Comparison of ENCODE assay signal across 13 mouse cellular contexts in genomic region chr3:85485536-85486190, GRCm38 (mm10).
A peak's percentile ranks its signal among the peaks of the same experiment; 100 is the strongest.
DNase-seq lines count a peak whose midpoint lies in the region; ATAC-seq lines count a peak whose summit lies in the region.
"Had no signal": no experiment of that assay in that cellular context is flagged by ENCODE, and none has a peak within 500 bp of the region (broad histone marks: within the 10 kb centered on the region; RNA-seq: fewer than 3 reads in every experiment).

No protein-coding gene starts in this region.

- WGBS in hindbrain, embryonic 10.5 days: 73% methylated on average over 3 of the region's 3 CpGs
- 74% methylated on average over 3 of the region's 3 CpGs for WGBS in hindbrain, embryonic 13.5 days
- WGBS in neural tube, embryonic 15.5 days: 69% methylated on average over 3 of the region's 3 CpGs
- WGBS in intestine, embryonic 16.5 days: 58% methylated on average over 3 of the region's 3 CpGs

- no peak overlapping the region for H3K4me2 ChIP-seq in hindbrain, embryonic 13.5 days
- H3K4me2 ChIP-seq in neural tube, embryonic 15.5 days: no peak overlapping the region
- H3K4me2 ChIP-seq in intestine, embryonic 16.5 days (ENCODE audit: low read depth, low read length): no peak overlapping the region
- H3K4me2 ChIP-seq: liver, embryonic 12.5 days; midbrain, embryonic 13.5 days had no signal

- H3K4me3 ChIP-seq in hindbrain, embryonic 10.5 days: no peak overlapping the region
- no peak overlapping the region for H3K4me3 ChIP-seq in hindbrain, embryonic 13.5 days
- H3K4me3 ChIP-seq in neural tube, embryonic 15.5 days (replicated peaks): no peak overlapping the region
- H3K4me3 ChIP-seq in intestine, embryonic 16.5 days (ENCODE audit: low read length): no peak overlapping the region
- H3K4me3 ChIP-seq: liver, embryonic 12.5 days; midbrain, embryonic 13.5 days had no signal

- H3K4me1 ChIP-seq in hindbrain, embryonic 10.5 days (replicated peaks): peaks cover 9% of the 10 kb centered on the region; the same call in 1 of the 2 replicates
- no peaks in the 10 kb centered on the region for H3K4me1 ChIP-seq in hindbrain, embryonic 13.5 days (replicated peaks)
- H3K4me1 ChIP-seq in neural tube, embryonic 15.5 days: no peaks in the 10 kb centered on the region
- no peaks in the 10 kb centered on the region for H3K4me1 ChIP-seq in intestine, embryonic 16.5 days (ENCODE audit: control insufficient read depth, insufficient read depth, low read length)
- H3K4me1 ChIP-seq: liver, embryonic 12.5 days; midbrain, embryonic 13.5 days had no signal

- no peak for ATAC-seq in hindbrain, embryonic 13.5 days (ENCODE audit: low FRiP score)
- no peak for ATAC-seq in neural tube, embryonic 15.5 days (ENCODE audit: low FRiP score)
- no peak for ATAC-seq in intestine, embryonic 16.5 days
- ATAC-seq: liver, embryonic 12.5 days; midbrain, embryonic 13.5 days; Patski had no signal

- no peak overlapping the region for H3K27ac ChIP-seq in hindbrain, embryonic 10.5 days
- no peak overlapping the region for H3K27ac ChIP-seq in hindbrain, embryonic 13.5 days
- H3K27ac ChIP-seq in neural tube, embryonic 15.5 days (replicated peaks): no peak overlapping the region
- no peak overlapping the region for H3K27ac ChIP-seq in intestine, embryonic 16.5 days (ENCODE audit: low read length)
- H3K27ac ChIP-seq: liver, embryonic 12.5 days; midbrain, embryonic 13.5 days had no signal

- H3K9me3 ChIP-seq in hindbrain, embryonic 10.5 days: peaks cover 3% of the 10 kb centered on the region; the same call in 1 of the 2 replicates
- no peaks in the 10 kb centered on the region for H3K9me3 ChIP-seq in hindbrain, embryonic 13.5 days
- H3K9me3 ChIP-seq in neural tube, embryonic 15.5 days (replicated peaks): no peaks in the 10 kb centered on the region
- no peaks in the 10 kb centered on the region for H3K9me3 ChIP-seq in intestine, embryonic 16.5 days (ENCODE audit: control insufficient read depth, low read length)
- H3K9me3 ChIP-seq: liver, embryonic 12.5 days; midbrain, embryonic 13.5 days had no signal

- no peaks in the 10 kb centered on the region for H3K27me3 ChIP-seq in hindbrain, embryonic 10.5 days (ENCODE audit: insufficient read depth, poor library complexity, severe bottlenecking)
- H3K27me3 ChIP-seq in hindbrain, embryonic 13.5 days: no peaks in the 10 kb centered on the region
- H3K27me3 ChIP-seq in neural tube, embryonic 15.5 days (replicated peaks): no peaks in the 10 kb centered on the region
- no peaks in the 10 kb centered on the region for H3K27me3 ChIP-seq in intestine, embryonic 16.5 days (replicated peaks; ENCODE audit: control insufficient read depth, insufficient read depth, low read length)
- H3K27me3 ChIP-seq: liver, embryonic 12.5 days; midbrain, embryonic 13.5 days; Patski had no signal

- no peaks in the 10 kb centered on the region for H3K36me3 ChIP-seq in hindbrain, embryonic 10.5 days
- no peaks in the 10 kb centered on the region for H3K36me3 ChIP-seq in hindbrain, embryonic 13.5 days
- no peaks in the 10 kb centered on the region for H3K36me3 ChIP-seq in neural tube, embryonic 15.5 days
- no peaks in the 10 kb centered on the region for H3K36me3 ChIP-seq in intestine, embryonic 16.5 days (ENCODE audit: control insufficient read depth, insufficient read depth, low read length)
- H3K36me3 ChIP-seq: liver, embryonic 12.5 days; midbrain, embryonic 13.5 days had no signal

- H3K9ac ChIP-seq in hindbrain, embryonic 13.5 days: no peak overlapping the region; the same call in 1 of the 2 replicates
- no peak overlapping the region for H3K9ac ChIP-seq in neural tube, embryonic 15.5 days (replicated peaks)
- no peak overlapping the region for H3K9ac ChIP-seq in intestine, embryonic 16.5 days (ENCODE audit: low read depth, low read length)
- H3K9ac ChIP-seq: liver, embryonic 12.5 days; midbrain, embryonic 13.5 days had no signal

- DNase-seq in hindbrain, embryonic 10.5 days (ENCODE audit: low spot score): peak; percentile 28
- DNase-seq in neural tube, embryonic 10.5 days (ENCODE audit: extremely low spot score, low spot score): peak; percentile 32
- peak; percentile 43 for DNase-seq in embryo, embryonic 11 days
- DNase-seq in gastrocnemius, adult 8-10 months (ENCODE audit: low spot score in 2 of 2): no peak
- no peak for DNase-seq in spleen, adult 12 weeks (ENCODE audit: low spot score)
- DNase-seq: lung, postnatal 10 days; thymus, postnatal 14 days had no signal

Comparison
In these comparisons a context has a peak if more than half of its experiments do, and no peak if none do; other contexts are left out.
1. DNase-seq: peak in hindbrain, embryonic 10.5 days (single experiment), neural tube, embryonic 10.5 days (single experiment) and embryo, embryonic 11 days (single experiment); none in gastrocnemius, adult 8-10 months (0 of 2) and spleen, adult 12 weeks (single experiment).